Mouse (Mus musculus) frontal cortex, postnatal 36 days (tissue): ENCODE results near the gene Btaf1.
"Not testable (repeated sequence)": the region's sequence is repeated elsewhere in the genome, so short reads cannot be mapped to it uniquely, and the experiment has no call there.

ENCODE experiments used
- DNase-seq, 2 experiments: peaks; one replicate each; pipeline ENCODE4 v3.0.0; 2022; ENCODE audit warnings: low spot score in 2 of 2

The Btaf1 gene

GRCm38 (mm10) chr19:36922015-36922414 is 3.9 kb upstream of the Btaf1 start:
- no peak for DNase-seq

DNA sequence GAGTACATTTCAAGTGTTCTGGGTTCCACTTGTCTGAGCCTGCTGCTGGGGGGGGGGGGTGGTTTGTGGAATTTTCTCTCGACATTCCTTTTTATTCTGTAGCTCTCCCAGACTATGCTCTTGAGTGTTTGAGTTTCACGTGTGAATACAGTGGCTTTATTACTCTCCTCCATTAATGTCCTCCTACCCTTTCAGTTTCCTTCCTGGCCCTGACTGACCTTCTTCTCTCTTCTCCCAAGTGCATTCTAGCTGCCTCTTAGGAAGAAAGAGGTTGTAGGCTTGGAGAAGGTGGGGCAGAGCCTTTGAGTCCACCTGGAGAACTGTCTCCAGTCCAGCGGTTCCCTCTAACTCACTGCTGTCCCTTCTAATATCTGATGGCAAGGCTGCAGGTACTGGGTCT is 2.9 kb upstream of the Btaf1 start:
- no peak for DNase-seq

- DNase-seq: peak in 1 of 2 experiments; percentile 17
Measured at GRCm38 (mm10) chr19:36926553-36927236, 816 bp downstream of the Btaf1 start.

GRCm38 (mm10) chr19:36927800-36928361 is 2.0 kb downstream of the Btaf1 start:
- DNase-seq: no peak

DNA sequence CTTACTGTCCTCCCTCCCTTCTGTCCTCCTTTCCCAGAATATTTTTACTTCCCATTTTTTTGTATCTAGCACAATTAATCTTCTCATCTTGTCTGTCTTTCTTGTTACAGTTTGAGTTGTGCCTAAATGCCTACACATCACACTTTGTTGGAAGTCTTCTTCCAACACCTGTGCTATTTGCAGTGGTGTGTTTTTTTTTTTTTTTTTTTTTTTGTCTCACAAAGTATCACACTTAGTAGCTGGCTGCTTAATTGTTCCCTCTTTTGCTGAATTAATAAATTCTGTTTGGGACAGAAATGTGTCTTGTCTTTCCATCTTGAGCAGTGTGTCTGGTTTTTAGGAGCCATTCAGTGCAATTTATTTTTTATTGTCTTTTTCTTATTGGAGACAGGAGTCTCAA is 3.9 kb downstream of the Btaf1 start:
- DNase-seq: no peak

DNA sequence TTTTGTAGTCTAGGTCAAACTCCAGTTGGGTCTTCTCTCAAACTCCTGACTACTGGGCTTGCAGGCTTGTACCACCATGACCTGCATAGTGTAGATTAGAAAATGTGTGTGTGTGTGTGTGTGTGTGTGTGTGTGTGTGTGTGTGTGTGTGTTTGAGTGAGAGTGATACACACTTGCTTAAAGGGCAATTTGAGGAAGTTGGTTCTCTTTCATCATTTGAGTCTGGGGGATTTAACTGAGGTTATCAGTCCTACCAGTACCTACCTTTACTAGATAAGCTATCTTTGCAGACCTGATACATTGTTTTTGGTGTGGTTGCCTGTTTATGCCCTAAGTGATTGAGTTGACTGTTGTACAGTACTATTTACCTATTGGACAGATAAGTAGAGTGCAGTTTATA is 6.2 kb downstream of the Btaf1 start:
- DNase-seq: no peak

DNA sequence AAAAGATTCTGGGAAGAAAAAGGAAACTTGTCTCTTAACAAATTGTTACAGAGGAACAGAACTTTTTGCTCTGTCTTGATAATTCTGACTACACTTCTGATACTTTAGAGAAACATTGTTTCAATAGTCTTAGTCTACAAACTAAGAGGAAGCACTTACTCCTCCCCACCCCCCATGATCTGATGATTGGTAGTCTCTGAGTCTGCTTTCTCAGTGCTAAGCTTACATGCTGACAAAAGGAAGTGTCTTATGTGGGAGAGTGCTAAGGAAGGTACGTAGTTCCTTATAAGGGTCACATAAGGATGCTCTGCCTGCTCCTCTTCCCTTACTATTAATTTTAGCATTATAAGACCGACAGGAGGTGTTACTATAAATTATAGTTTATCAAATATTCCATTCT is 6.7 kb downstream of the Btaf1 start:
- no peak for DNase-seq

- DNase-seq: no peak
Measured at GRCm38 (mm10) chr19:36936285-36936684, 10.4 kb downstream of the Btaf1 start.

DNA sequence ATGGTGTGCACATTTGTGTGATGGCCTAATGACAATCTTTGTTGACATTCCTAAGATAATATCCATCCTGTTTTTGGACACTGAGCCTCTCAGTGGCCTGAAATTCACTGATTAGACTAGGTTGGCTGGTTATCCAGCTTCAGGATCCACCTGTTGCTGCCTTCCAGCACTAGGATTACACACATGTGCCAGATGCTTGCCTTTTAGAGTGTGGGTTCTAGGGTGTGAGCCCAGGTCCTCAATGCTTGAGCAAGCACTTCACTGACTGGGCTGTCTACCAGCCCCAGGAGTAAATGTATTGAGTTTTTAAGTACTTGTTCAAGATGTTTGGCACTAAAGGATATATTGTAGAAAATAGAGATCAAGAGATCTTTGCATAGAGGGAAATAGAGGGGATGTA is 12.1 kb downstream of the Btaf1 start:
- DNase-seq: no peak

DNA sequence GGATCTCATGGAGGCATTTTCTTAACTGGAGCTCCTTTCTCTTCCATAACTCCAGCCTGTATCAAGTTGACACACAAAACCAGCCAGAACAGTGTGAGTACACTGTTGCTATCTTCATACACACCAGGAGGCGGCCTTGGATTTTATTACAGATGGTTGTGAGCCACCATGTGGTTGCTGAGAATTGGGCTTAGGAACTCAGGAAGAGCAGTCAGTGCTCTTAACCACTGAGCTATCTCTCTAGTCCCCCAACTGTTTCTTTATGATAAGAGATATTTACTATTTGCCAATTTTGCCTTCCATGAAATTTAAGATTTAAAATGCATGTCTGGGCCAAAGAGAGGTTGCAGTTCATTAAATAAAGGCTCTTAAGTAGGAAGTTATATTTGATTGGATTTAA is 14.2 kb downstream of the Btaf1 start:
- DNase-seq: no peak

- no peak for DNase-seq
Measured at GRCm38 (mm10) chr19:36953637-36954206, 27.8 kb downstream of the Btaf1 start.

GRCm38 (mm10) chr19:36958331-36958730 is 32.5 kb downstream of the Btaf1 start:
- DNase-seq: no peak

DNA sequence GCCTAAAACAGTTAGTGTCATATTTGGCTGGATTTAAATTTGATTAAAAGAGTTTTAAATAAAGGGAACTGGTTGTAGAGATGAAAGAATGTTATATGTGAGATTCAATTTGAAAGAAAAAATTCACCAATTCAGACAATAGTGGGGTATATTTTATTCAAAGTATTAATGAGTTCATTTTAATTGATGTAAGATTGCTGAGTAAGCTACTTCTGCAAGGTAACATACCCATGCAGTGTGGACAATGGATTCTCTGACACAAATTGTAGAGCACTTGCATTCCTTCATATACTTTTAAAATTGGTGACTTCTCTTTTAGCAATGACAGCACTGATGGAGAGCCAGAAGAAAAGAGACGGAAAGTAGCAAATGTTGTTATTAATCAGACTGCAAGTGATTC is 35.4 kb downstream of the Btaf1 start:
- DNase-seq: no peak

DNA sequence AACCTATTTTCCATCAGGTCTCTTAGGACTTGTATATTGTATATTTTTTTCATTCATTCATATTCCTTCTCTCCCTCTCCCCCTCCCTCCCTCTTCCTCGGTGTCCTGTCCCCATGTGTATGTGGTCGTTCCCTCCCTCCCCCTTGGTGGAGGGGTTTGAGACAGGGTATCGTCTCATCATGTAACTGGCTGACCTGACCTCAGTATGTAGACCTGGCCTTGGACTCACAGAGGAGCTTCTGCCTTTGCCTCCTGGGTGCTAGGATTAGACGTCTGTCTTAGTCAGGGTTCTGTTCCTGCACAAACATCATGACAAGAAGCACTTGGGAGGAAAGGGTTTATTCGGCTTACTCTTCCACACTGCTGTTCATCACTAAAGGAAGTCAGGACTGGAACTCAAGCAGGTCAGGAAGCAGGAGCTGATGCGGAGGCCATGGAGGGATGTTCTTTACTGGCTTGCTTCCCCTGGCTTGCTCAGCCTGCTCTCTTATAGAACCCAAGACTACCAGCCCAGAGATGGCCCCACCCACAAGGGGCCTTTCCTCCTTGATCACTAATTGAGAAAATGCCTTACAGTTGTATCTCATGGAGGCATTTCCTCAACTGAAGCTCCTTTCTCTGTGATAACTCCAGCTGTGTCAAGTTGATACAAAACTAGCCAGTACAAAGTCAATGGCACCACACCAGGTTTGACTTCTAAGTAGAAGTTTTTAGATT is 36.8 kb downstream of the Btaf1 start:
- DNase-seq: not testable (repeated sequence)

DNA sequence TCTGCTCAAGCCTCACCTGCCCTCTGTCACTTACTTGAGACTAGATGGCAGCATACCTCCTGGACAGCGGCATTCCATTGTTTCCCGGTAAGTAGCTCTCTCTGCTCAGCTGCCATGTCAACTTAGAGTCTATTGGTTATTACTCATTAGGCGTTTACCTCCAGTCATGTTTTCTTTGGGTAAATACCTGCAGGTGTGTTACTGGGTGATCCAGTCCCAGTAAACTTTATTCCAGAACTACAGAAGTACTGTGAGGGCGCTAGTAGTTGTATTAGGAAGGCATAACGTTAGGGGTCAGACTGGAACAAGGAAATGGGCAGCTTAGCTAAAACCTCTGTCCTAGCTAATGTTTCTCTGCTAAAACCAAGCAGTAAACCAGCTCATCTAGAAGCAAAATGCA is 78.7 kb downstream of the Btaf1 start:
- no peak for DNase-seq

GRCm38 (mm10) chr19:37009878-37010281 is 84.0 kb downstream of the Btaf1 start:
- no peak for DNase-seq

DNA sequence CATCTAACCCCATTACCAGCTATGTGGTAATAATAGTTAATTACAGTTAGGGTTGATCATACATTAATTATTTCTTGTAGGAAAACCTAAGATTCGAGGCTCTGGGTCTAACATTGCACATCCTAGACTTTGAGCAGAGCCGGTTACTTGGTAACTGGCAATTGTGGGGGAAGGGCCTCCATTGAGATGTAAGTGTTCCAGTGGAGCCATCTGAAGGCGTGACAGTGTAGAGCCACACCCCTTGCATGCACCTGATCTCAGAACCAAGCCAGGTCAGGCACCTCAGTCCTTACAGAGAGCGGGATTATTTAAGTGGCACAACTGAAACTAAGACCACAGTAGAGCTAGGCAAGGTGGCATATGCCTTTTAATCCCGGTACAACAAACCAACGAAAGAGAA is 87.6 kb downstream of the Btaf1 start:
- DNase-seq: no peak

- no peak for DNase-seq
Measured at GRCm38 (mm10) chr19:37014173-37014939, 88.5 kb downstream of the Btaf1 start.

GRCm38 (mm10) chr19:37016890-37017289 is 91.0 kb downstream of the Btaf1 start:
- DNase-seq: no peak

- DNase-seq: no peak
Measured at GRCm38 (mm10) chr19:37018411-37018810, 92.5 kb downstream of the Btaf1 start.

DNA sequence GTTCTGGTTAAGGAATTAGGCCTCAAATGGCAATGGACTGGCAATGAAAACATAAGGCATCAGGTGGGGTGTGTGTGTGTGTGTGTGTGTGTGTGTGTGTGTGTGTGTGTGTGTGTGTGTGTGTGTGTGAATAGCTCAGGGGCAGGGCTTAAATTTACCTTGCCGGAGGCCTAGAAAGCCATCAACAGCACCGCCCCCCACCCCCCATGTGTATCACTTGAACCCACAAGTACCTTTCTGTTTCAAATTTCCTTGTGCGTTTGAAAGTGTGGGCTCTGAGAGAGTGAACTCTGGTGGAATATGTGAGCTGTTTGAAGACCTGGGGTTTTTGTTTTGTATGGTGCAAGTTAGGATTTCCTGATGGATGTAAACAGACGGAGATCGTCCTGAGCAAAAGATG is 93.1 kb downstream of the Btaf1 start:
- no peak for DNase-seq

GRCm38 (mm10) chr19:37020531-37020930 is 94.7 kb downstream of the Btaf1 start:
- no peak for DNase-seq
